Mouse (Mus musculus): ENCODE results near the gene Tcaf2.

Tcaf2 gene

DNA sequence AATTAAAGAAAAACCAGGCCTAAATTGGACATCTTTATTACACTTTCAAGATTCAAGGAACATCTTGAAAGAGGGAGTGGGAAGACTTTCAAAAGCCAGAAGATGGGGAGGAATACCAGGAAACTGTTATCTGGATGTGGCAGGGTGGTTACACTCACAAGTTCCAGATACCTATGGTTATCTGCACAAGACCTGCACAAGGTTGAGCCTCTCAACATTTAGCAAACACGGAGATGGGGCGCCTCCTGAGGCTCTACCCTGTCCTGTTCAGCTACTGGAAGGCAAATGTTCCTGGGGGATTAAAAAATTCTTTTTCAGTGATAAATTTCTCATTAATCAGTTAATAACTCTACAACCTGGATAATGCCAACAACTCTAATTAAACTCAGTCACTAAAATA, 67.6 kb downstream of the Tcaf2 start:
- in situ Hi-C loops (cut with MboI, MseI), result loop anchor here (25.0 kb wide), 2 partner anchors 265 to 815 kb away; partner anchors contain the start of gene Fam131b
